Mouse (Mus musculus): ENCODE data around the gene Impdh1.
A peak's percentile ranks its signal among the peaks of the same experiment; 100 is the strongest.
"Not testable (repeated sequence)": the region's sequence is repeated elsewhere in the genome, so short reads cannot be mapped to it uniquely, and the experiment has no call there.

Impdh1 gene

DNA sequence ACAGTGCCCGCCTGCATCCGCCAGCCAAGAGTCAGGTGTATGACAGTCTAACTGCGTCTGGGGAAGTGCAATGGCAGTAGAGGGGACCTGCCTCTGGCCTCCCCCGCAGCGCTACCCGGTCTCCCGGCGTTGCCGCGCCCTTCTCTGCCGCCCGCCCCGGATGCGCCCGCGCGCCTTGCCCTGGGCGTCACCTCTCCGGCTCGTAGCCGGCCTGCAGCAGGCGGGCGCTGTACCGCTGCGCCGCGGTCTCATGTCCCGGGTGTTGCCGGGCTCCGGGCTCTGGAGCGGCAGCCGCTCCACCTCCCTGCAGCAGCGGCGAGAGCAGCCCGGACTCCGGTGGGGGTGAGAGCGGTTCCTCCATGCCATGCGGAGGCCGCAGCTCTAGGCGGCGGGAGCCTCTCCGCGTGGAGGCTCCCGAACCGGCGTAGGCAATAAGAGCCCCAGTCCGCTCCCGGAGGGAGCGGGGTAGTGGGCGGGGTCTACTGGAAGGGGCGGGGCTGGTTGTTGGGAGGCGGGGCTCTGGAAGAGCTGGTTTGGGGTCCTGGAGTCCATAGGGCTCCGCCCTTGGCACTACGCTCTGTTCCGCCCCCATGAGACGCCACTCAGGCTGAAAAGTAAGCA, at the start of gene Impdh1:
Impdh1 (minus strand) TSS at position 484 of the 621 bp plus-strand sequence.
- DNase-seq: peak; percentile 92

DNA sequence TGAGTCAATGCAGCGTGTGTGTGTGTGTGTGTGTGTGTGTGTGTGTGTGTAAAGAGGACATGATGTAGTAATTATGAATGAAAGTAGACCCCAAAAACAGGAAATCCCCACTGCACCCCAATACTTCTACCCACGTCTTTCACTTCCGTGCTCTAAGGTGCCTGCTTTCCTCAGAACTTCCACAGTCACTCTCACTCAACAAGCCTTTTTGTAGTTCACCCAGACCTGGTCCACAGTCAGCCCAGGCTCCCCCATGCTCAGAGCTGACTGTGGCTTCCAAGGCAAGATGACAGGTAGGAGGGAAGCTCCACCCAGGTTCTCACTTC, 48.3 kb upstream of the Impdh1 start:
- DNase-seq: no peak

DNA sequence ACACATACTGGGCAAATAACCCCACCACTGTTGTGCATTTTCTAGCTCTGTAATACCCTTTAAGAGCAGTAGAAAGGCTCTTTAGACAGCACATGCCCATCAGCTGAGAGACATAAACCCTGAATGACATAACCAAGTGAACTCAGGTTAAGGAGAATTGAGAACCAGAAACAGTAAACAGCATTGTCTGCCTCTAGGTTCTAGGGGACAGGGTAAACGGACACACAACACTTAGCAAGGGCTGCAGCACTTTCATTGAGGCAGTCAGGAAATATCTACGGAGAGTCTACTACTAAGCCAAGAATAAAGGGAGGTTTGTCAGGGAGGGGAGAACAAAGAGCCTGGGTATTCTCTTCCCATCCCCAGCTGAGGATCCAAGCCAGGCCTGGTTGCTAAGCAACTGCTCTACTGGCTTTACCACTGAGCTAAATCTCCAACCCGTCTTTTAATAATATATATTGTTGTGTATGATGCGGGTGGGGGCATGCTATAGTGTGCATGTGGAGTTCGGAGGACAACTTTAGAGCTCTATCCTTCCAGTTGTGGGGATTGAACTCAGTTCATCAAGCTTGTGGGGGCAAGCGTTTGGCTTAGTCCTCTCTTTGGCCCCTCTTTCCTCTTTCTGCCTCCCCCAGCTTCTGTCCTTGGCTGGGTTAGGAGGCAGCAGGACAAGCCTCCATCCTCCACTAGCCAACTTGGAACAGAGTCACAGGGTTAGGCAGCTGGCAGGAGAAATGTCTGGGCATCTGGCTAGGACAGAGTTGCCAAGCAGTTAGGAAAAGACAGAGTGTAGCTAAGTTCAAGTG, 47.7 kb upstream of the Impdh1 start:
- no peak for DNase-seq

- no peak for DNase-seq
Measured at GRCm38 (mm10) chr6:29261831-29262230, 45.7 kb upstream of the Impdh1 start.

DNA sequence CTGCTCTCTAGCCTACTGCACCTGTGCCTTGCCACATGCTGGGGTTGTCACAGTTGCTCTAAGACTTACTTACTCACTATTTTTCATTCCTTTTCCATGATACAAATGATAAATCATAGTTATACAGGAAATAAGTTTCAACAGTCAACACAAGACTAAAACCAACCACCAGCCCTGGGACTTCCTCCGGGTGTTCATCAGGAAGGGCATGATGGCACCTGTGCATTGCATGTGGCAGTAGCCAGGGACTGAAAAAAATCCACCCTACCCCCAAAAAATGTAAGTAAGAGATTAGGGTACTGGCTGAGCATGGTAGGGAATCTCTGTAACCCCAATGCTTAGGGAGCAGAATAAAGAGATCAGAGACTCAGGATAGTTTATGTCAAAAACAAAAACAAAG, 43.3 kb upstream of the Impdh1 start:
- DNase-seq: peak; percentile 31

DNA sequence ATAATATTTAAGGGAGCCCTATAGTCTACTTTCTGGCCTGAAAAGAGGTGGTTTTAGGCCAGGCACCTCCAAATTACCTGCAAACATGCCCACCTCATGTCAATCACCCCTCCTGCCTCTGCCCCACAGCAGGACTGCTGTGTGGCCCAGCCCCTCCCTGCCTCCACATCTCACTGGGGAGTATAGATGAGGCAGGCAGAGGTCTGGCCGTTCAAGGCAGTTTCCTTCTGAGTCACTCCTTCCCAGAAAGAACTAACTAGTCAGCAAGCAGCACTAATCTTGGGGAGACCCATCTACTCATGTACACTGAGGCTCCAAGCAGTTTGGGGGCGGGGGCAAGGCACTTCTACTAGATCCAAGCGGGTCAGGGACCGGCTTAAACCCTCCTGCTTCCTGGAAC, 30.9 kb upstream of the Impdh1 start:
- no peak for DNase-seq

GRCm38 (mm10) chr6:29246585-29246984, 30.4 kb upstream of the Impdh1 start:
- DNase-seq: no peak

- no peak for DNase-seq
Measured at GRCm38 (mm10) chr6:29246183-29246582, 30.0 kb upstream of the Impdh1 start.

GRCm38 (mm10) chr6:29245272-29246120, 29.3 kb upstream of the Impdh1 start:
- no peak for DNase-seq

GRCm38 (mm10) chr6:29242265-29242664, 26.1 kb upstream of the Impdh1 start:
- no peak for DNase-seq

- DNase-seq: no peak
Measured at GRCm38 (mm10) chr6:29241697-29242096, 25.5 kb upstream of the Impdh1 start.

DNA sequence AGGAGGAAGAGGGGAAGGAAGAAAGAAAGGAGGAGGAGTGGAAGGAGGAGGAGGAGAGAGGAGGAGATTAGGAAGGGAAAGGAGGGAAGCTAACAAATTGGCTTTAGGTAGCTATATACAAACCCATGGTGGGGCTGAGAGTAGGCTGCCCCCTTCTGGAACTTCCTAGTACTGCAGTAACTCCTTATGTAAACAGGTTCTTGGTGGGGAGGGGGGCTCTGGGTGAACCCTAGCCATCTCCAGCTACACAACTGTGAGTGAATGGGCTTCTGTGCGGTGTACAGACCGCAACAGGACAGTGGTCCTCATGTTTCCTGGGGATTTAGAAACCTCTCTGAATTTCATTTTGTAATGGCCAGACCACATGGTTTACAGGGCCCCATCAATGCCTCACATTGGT, 24.6 kb upstream of the Impdh1 start:
- peak; percentile 77 for DNase-seq

DNA sequence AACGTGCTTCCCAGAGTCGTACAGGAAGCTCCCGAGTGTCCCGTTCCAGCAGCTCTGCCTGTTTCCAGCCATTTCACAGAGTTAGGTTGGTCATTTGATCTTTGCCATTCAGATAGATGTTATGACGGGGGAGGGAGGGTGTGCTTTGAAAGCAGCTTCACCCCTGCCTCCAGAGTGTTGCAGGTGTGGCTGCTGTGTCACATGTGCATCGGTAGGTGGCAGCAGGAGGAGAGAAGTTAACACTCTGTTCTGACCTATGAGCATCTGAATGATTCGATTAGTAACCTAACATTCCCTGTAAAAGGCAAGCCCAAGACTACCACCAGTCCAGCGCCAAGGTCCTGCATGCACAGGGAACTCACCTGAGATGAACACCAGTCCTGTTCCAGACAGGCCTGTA, 18.1 kb upstream of the Impdh1 start:
- DNase-seq: peak; percentile 73

DNA sequence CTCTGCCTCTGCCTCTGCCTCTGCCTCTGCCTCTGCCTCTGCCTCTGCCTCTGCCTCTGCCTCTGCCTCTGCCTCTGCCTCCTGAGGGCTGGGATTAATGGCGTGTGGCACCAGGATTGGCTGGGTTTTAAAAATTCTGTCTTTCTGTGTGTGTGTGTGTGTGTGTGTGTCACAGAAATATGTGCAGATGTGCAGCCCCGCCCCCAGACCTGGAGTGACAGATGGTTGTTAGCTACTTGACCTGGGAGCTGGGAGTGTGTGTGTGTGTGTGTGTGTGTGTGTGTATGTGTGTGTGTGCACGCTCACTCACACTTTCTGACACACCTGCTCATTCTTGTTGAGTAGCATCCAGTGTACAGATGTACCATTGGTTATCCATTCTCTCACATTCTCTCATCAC, 17.5 kb upstream of the Impdh1 start:
- peak; percentile 37 for DNase-seq

DNA sequence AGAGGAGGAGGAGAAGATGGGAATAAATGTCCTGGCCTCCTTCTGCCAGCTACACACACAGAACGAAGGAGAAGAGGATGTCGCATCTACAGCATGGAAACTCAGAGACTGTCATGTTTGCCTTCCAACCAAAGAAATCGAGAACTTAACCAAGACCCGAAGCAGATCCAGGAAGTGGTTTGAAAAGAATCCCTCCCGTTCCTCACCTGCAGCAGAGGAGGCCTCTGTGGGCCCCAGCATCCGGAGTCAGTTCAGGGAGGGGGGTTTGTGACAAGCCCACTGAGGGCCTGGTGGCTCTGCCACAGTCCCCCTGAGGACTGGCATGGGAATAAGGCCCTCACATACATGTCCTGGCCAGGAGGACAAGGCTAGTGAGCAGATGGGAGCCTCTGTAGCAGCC, 16.2 kb upstream of the Impdh1 start:
- DNase-seq: peak; percentile 82

DNA sequence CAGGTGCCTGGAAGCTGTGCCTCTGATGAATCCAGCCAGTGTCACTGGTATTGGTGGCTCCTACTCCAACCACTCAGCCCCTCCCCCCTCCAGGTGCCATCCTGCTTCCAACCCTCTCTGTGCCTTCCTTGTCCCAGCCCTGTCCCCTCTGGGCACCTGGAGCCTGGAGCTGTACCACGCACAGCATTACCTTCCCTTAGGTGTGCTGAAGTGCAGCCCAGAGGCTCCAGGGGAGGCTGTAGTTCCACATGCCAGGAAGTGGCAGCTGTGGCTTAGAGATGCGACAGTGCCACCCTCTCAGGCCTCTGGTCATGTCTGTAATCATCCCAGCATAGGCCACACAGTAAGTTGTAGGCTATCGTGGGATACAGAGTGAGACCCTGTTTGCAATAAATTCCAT, 15.6 kb upstream of the Impdh1 start:
- peak; percentile 67 for DNase-seq

DNA sequence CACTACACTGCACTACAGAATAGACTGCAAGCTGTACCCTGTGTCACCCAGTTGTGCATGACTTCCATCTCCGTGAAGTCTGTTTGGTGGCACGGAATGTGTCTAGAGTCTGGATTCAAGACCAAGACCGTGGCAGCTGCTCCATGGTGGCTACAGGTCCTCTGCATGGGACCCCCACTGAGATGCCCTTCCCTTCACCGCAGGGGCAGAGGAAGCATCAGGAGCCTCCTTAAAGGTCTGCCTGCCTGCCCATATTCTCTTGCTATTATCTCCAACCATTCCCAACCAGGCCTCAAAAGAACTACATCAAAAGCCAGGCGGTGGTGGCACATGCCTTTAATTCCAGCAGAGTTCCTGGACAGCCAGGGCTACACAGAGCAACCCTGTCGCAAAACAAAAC, 14.2 kb upstream of the Impdh1 start:
- no peak for DNase-seq

DNA sequence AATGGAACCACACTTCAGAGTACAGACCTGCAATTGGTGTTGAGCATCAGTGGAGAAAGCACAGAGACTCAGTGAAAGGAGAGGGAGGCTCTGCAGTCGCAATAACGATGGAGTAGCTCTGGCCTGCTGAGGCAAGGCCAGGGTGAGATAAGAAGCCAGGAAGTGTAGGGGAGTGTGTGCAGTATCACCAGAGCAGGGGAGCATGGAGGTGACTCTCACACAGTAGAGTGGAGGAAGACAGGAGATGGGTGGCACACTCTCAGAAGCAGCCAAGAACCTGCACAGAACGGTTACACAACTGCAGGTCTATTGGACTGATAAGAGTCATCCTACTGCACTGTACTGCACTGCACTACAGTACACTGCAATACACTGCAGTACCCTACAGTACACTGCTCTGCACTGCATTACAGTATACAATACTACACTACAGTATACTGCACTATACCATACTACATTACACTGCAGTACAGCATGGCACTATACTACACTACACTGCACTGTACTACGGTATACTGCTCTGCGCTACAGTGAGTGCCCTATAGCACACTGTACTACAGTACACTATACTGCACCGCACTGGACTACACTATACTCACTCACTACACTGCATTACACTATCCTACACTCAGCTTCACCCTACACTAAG, 13.2 kb upstream of the Impdh1 start:
- DNase-seq: peak; percentile 30

DNA sequence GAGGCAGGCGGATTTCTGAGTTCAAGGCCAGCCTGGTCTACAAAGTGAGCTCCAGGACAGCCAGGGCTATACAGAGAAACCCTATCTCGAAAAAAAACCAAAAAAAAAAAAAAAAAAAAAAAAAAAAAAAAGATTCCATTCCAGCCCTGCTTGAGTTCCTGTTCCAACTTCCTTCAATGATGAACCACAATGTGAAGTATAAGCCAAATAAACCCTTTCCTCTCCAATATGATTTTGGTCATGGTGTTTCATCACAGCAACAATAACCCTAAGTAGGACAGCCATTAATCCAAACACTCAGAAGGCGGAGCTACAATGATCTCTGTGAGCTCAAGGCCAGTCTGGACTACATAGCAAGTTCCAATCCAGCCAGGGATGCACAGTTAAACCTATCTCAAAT, 1.6 kb upstream of the Impdh1 start:
- not testable (repeated sequence) for DNase-seq

DNA sequence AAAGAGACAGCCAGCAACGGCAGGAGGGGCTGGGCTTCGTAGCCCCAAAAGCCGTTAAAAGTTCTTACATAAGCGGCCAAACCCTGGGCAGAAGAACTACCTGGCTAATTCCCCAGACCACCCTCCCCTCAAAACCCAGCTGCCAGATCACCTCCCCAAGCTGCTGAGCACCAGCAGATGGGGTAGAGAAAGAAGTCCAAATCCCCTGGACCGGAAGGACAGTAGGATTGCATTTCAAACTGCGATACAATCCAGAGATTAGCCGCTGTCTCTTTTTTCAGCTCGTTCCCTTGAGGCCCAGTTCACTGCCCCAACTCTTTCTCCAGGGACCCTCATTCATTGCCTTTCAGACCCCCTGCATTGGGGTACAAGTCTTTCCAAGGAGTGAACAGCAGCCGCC, 983 bp downstream of the Impdh1 start:
- no peak for DNase-seq

GRCm38 (mm10) chr6:29214776-29215175, 1.4 kb downstream of the Impdh1 start:
- DNase-seq: peak; percentile 74

- peak; percentile 39 for DNase-seq
Measured at GRCm38 (mm10) chr6:29214245-29214644, 1.9 kb downstream of the Impdh1 start.

- no peak for DNase-seq
Measured at GRCm38 (mm10) chr6:29213436-29213835, 2.7 kb downstream of the Impdh1 start.
